ENCODE assay signal across 8 mouse cellular contexts in the genomic region with DNA sequence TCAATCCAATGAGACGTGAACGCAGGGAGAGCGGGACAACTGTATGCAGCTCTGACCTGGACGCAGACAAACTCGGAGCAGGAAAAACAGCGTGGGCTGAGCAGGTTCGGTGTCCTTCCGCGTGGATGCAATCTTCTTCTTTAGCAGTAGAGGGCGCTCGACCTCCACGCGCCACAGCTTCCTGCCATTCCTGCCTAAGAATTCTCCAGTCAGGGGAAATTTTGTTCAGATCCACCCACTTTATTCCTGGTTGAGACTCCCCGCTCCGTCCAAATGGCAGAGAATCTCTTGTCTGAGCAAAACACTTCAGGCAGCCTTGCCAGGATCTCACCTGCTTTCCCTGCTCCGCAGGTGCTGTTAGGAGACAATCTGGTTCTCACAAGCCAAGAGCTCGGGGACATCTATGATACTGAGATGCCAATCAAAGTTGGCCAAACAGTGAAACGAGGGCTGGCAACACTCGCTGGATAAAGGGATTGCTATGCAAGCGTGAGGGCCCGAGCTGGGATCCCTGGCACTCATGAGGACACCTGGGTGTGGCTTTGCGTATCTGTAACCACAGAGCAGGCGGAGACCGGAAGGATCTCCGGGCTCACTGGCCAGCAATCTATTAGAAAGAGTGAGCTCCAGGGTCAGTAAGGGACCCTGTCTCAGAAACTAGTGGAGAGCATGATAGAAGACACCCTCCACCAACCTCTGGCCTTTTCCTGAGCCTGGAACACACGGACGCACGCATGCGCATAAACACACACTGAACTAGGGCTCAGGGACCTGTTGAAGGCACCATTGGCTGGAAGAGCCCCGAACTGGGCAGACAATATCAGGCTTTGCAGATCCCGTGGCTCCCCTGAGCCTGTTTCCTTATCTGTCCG. TPM values are rescaled to one million over a fixed set of nuclear protein-coding genes. Genes with fewer than 3 reads are reported as not detected.
DNase-seq lines count a peak whose midpoint lies in the region; ATAC-seq and TF ChIP-seq lines count a peak whose summit lies in the region.

No protein-coding gene starts in this region.

- H3K79me2 ChIP-seq in heart, adult 2 months (replicated peaks; ENCODE audit: control insufficient read depth, insufficient read depth, low read length), result no peaks in the 10 kb centered on the region

- H3K9me3 ChIP-seq in embryonic facial prominence, embryonic 13.5 days, result no peaks in the 10 kb centered on the region
- H3K9me3 ChIP-seq in limb, embryonic 12.5 days, result peaks cover 3% of the 10 kb centered on the region; the same call in 1 of the 2 replicates
- no peaks in the 10 kb centered on the region for H3K9me3 ChIP-seq in midbrain, embryonic 14.5 days (ENCODE audit: control insufficient read depth, low read length)

- no peak overlapping the region for H3K27ac ChIP-seq in embryonic facial prominence, embryonic 13.5 days
- peak overlapping the region; percentile 71 for H3K27ac ChIP-seq in heart, adult 2 months
- no peak overlapping the region for H3K27ac ChIP-seq in kidney, adult 2 months (ENCODE audit: insufficient read depth, low read depth, low read length)
- H3K27ac ChIP-seq in limb, embryonic 12.5 days, result no peak overlapping the region
- no peak overlapping the region for H3K27ac ChIP-seq in midbrain, embryonic 14.5 days (replicated peaks; ENCODE audit: low read depth, low read length)

- peak; percentile 97 for TF ChIP-seq EP300 in heart, adult 2 months (IDR thresholded peaks at IDR 0.05; ENCODE audit: insufficient read depth, low read depth, low read length)

- H3K4me3 ChIP-seq in embryonic facial prominence, embryonic 13.5 days, result peak overlapping the region; percentile 46
- H3K4me3 ChIP-seq in heart, adult 2 months, result peak overlapping the region; percentile 53
- H3K4me3 ChIP-seq in kidney, adult 2 months (ENCODE audit: insufficient read depth, low read depth, low read length), result peak overlapping the region; percentile 4
- H3K4me3 ChIP-seq in limb, embryonic 12.5 days (replicated peaks), result peak overlapping the region; percentile 42
- H3K4me3 ChIP-seq in midbrain, embryonic 14.5 days (replicated peaks; ENCODE audit: low read depth, low read length), result peak overlapping the region; percentile 31

- H3K36me3 ChIP-seq in embryonic facial prominence, embryonic 13.5 days, result no peaks in the 10 kb centered on the region
- H3K36me3 ChIP-seq in heart, adult 2 months (ENCODE audit: control insufficient read depth, insufficient read depth, low read length), result no peaks in the 10 kb centered on the region
- H3K36me3 ChIP-seq in kidney, adult 2 months (ENCODE audit: control insufficient read depth, insufficient read depth, low read length), result no peaks in the 10 kb centered on the region; the same call in 1 of the 2 replicates
- no peaks in the 10 kb centered on the region for H3K36me3 ChIP-seq in limb, embryonic 12.5 days
- no peaks in the 10 kb centered on the region for H3K36me3 ChIP-seq in midbrain, embryonic 14.5 days (ENCODE audit: control insufficient read depth, insufficient read depth, low read length)

- no peak for TF ChIP-seq POLR2A in heart, adult 2 months (IDR thresholded peaks at IDR 0.05; ENCODE audit: insufficient read depth, low read depth, low read length)
- TF ChIP-seq POLR2A in kidney, adult 2 months (IDR thresholded peaks at IDR 0.05; ENCODE audit: low read depth, low read length), result no peak

- peak; percentile 90 for TF ChIP-seq CTCF in heart, adult 2 months (IDR thresholded peaks at IDR 0.05)
- TF ChIP-seq CTCF in kidney, adult 2 months (conservative IDR thresholded peaks at IDR 0.05; ENCODE audit: insufficient read depth, insufficient read length, low read depth, low read length), result peak; percentile 96

- H3K9ac ChIP-seq in embryonic facial prominence, embryonic 13.5 days, result peak overlapping the region; percentile 65
- peak overlapping the region; percentile 37 for H3K9ac ChIP-seq in heart, adult 2 months (ENCODE audit: low read depth, low read length)
- H3K9ac ChIP-seq in limb, embryonic 12.5 days (replicated peaks), result peak overlapping the region; percentile 51
- H3K9ac ChIP-seq in midbrain, embryonic 14.5 days (replicated peaks; ENCODE audit: low read length), result no peak overlapping the region; the same call in 1 of the 2 replicates

- ATAC-seq in embryonic facial prominence, embryonic 13.5 days (ENCODE audit: insufficient number of reproducible peaks, insufficient read depth, low FRiP score, low TSS enrichment, low read depth), result 0 out of 2 replicates have a peak, but pooled peaks have one; percentile 23
- ATAC-seq in limb, embryonic 12.5 days (ENCODE audit: insufficient number of reproducible peaks, insufficient read depth, low FRiP score, low TSS enrichment, low read depth), result 0 out of 2 replicates have a peak, but pooled peaks have one; percentile 60
- ATAC-seq in midbrain, embryonic 14.5 days (ENCODE audit: low FRiP score, low TSS enrichment), result no peak

- DNase-seq in A20 (ENCODE audit: low read depth, low spot score), result peak; percentile 72
- peak; percentile 26 to 27 for DNase-seq in adrenal gland, postnatal 4 days (ENCODE audit: low spot score in 2 of 2)
- DNase-seq in heart, adult 2 months, result peak; percentile 82 to 83
- DNase-seq in kidney, adult 2 months, result peak; percentile 82
- peak; percentile 88 for DNase-seq in midbrain, embryonic 14.5 days
- DNase-seq in spleen, adult 12 weeks (ENCODE audit: low spot score), result peak; percentile 70

- no peaks in the 10 kb centered on the region for H3K27me3 ChIP-seq in embryonic facial prominence, embryonic 13.5 days
- no peaks in the 10 kb centered on the region for H3K27me3 ChIP-seq in heart, adult 2 months (ENCODE audit: control insufficient read depth, insufficient read depth, low read length)
- H3K27me3 ChIP-seq in kidney, adult 2 months (replicated peaks; ENCODE audit: control insufficient read depth, insufficient read depth, low read length), result no peaks in the 10 kb centered on the region
- no peaks in the 10 kb centered on the region; the same call in 1 of the 2 replicates for H3K27me3 ChIP-seq in limb, embryonic 12.5 days
- H3K27me3 ChIP-seq in midbrain, embryonic 14.5 days (ENCODE audit: control insufficient read depth, insufficient read depth, low read length), result no peaks in the 10 kb centered on the region

- intact Hi-C loops in heart, adult 2 months (cut with DNase I), result loop anchor here (1.0 to 5.0 kb wide), 4 partner anchors 31 to 257 kb away; a partner anchor contains a TSS

- H3K4me1 ChIP-seq in embryonic facial prominence, embryonic 13.5 days, result peaks cover 17% of the 10 kb centered on the region
- H3K4me1 ChIP-seq in heart, adult 2 months (ENCODE audit: control insufficient read depth, insufficient read depth, low read length), result peaks cover 2% of the 10 kb centered on the region; the same call in 1 of the 2 replicates
- no peaks in the 10 kb centered on the region; the same call in 1 of the 2 replicates for H3K4me1 ChIP-seq in kidney, adult 2 months (ENCODE audit: control insufficient read depth, insufficient read depth, low read length)
- peaks cover 16% of the 10 kb centered on the region for H3K4me1 ChIP-seq in limb, embryonic 12.5 days (replicated peaks)
- peaks cover 7% of the 10 kb centered on the region for H3K4me1 ChIP-seq in midbrain, embryonic 14.5 days (ENCODE audit: control insufficient read depth, insufficient read depth, low read length)

- H3K4me2 ChIP-seq in embryonic facial prominence, embryonic 13.5 days, result peak overlapping the region; percentile 86
- peak overlapping the region; percentile 84 for H3K4me2 ChIP-seq in limb, embryonic 12.5 days
- H3K4me2 ChIP-seq in midbrain, embryonic 14.5 days (ENCODE audit: low read length), result peak overlapping the region; percentile 58

- 3% methylated on average over 32 of the region's 32 CpGs for WGBS in embryonic facial prominence, embryonic 13.5 days
- 3% methylated on average over 32 of the region's 32 CpGs for WGBS in heart, adult 2 months
- WGBS in kidney, adult 2 months, result 21% methylated on average over 32 of the region's 32 CpGs
- 5% methylated on average over 32 of the region's 32 CpGs for WGBS in limb, embryonic 12.5 days
- WGBS in midbrain, embryonic 14.5 days, result 4% methylated on average over 32 of the region's 32 CpGs

RNA-seq across cellular contexts. Expression of a gene that starts 8.6 kb away (rescaled TPM):
- 1 to 10 TPM; 1.8 to 4.4 TPM for total RNA-seq in adrenal gland, postnatal 4 days (2021)
- 0.26 TPM in 1 of 2 replicates, not detected in the other for polyA plus RNA-seq in embryonic facial prominence, embryonic 13.5 days (2015; fragmentation: Nextera tagmentation; extraction: Ambion mirVana)
- not detected for total RNA-seq in heart, adult 2 months (2021)
- polyA plus RNA-seq in heart, adult 2 months (2012; rRNA removed), result not detected in 2 replicates
- polyA plus RNA-seq in kidney, adult 2 months (2012; rRNA removed), result 24.2 and 29.5 TPM in 2 replicates
- polyA plus RNA-seq in limb, embryonic 12.5 days (2016; fragmentation: Nextera tagmentation; extraction: Ambion mirVana), result not detected in 2 replicates
- not detected in 2 replicates for polyA plus RNA-seq in midbrain, embryonic 14.5 days (2014; fragmentation: Nextera tagmentation; extraction: Ambion mirVana)

RNA-seq across cellular contexts. Expression of a gene that starts 31.5 kb away (rescaled TPM):
- total RNA-seq in adrenal gland, postnatal 4 days (2021), result 10 to 100 TPM; 91.7 to 92.3 TPM
- polyA plus RNA-seq in embryonic facial prominence, embryonic 13.5 days (2015; fragmentation: Nextera tagmentation; extraction: Ambion mirVana), result 18.2 and 18.6 TPM in 2 replicates
- total RNA-seq in heart, adult 2 months (2021), result 10 to 100 TPM; 32.0 to 32.2 TPM
- polyA plus RNA-seq in heart, adult 2 months (2012; rRNA removed), result 40.8 and 47.9 TPM in 2 replicates
- polyA plus RNA-seq in kidney, adult 2 months (2012; rRNA removed), result 51.5 and 57.0 TPM in 2 replicates
- 17.3 and 36.9 TPM in 2 replicates for polyA plus RNA-seq in limb, embryonic 12.5 days (2016; fragmentation: Nextera tagmentation; extraction: Ambion mirVana)
- polyA plus RNA-seq in midbrain, embryonic 14.5 days (2014; fragmentation: Nextera tagmentation; extraction: Ambion mirVana), result 33.1 and 35.5 TPM in 2 replicates

RNA-seq across cellular contexts. Expression of a gene that starts 37.5 kb away (rescaled TPM):
- 10 to 100 TPM; 50.7 to 59.0 TPM for total RNA-seq in adrenal gland, postnatal 4 days (2021)
- polyA plus RNA-seq in embryonic facial prominence, embryonic 13.5 days (2015; fragmentation: Nextera tagmentation; extraction: Ambion mirVana), result 69.2 and 72.6 TPM in 2 replicates
- 10 to 100 TPM; 25.3 to 31.7 TPM for total RNA-seq in heart, adult 2 months (2021)
- polyA plus RNA-seq in heart, adult 2 months (2012; rRNA removed), result 10.2 and 12.5 TPM in 2 replicates
- 23.5 and 26.1 TPM in 2 replicates for polyA plus RNA-seq in kidney, adult 2 months (2012; rRNA removed)
- polyA plus RNA-seq in limb, embryonic 12.5 days (2016; fragmentation: Nextera tagmentation; extraction: Ambion mirVana), result 65.0 and 67.4 TPM in 2 replicates
- 92.1 and 113 TPM in 2 replicates for polyA plus RNA-seq in midbrain, embryonic 14.5 days (2014; fragmentation: Nextera tagmentation; extraction: Ambion mirVana)

RNA-seq across cellular contexts. Expression of a gene that starts 56.4 kb away (rescaled TPM):
- total RNA-seq in adrenal gland, postnatal 4 days (2021), result 1 to 10 TPM; 1.0 to 1.2 TPM
- polyA plus RNA-seq in embryonic facial prominence, embryonic 13.5 days (2015; fragmentation: Nextera tagmentation; extraction: Ambion mirVana), result 0.48 and 0.56 TPM in 2 replicates
- total RNA-seq in heart, adult 2 months (2021), result 1 to 10 TPM in 1 of 2 experiments, under 1 TPM in 1; 0.91 to 1.0 TPM
- polyA plus RNA-seq in heart, adult 2 months (2012; rRNA removed), result 1.5 and 2.0 TPM in 2 replicates
- polyA plus RNA-seq in kidney, adult 2 months (2012; rRNA removed), result 4.3 and 5.7 TPM in 2 replicates
- 0.67 and 0.73 TPM in 2 replicates for polyA plus RNA-seq in limb, embryonic 12.5 days (2016; fragmentation: Nextera tagmentation; extraction: Ambion mirVana)
- polyA plus RNA-seq in midbrain, embryonic 14.5 days (2014; fragmentation: Nextera tagmentation; extraction: Ambion mirVana), result 2.0 TPM in 1 of 2 replicates, not detected in the other

Comparison
In these comparisons a context has a peak if more than half of its experiments do, and no peak if none do; other contexts are left out.
1. DNase-seq: peak in every context shown above with its lines; median percentile 88 in midbrain, embryonic 14.5 days; 82 in heart, adult 2 months; 82 in kidney, adult 2 months; 72 in A20; 70 in spleen, adult 12 weeks; 26 in adrenal gland, postnatal 4 days.
2. RNA of a gene that starts 8.6 kb away (polyA plus RNA-seq): 24.2 to 29.5 TPM in kidney, adult 2 months; not detected in midbrain, embryonic 14.5 days, not detected in limb, embryonic 12.5 days, 0.26 TPM in embryonic facial prominence, embryonic 13.5 days and not detected in heart, adult 2 months; every median in the first group is over 10 times any median in the second.
3. Peak in every context shown above with its lines, with median percentiles within 50 percentile points of each other: H3K4me2 ChIP-seq and H3K4me3 ChIP-seq.